Mouse (Mus musculus) MEL (cell line): ENCODE data around the gene Rasal3.

Experiments used
- CTCF ChIP-seq, 3 experiments: IDR thresholded peaks in 2 of 3; conservative IDR thresholded peaks in 1 of 3; 2 replicates each; pipeline ENCODE4 v1.5.1; 2011 to 2012; ENCODE audit warnings: low read length in 3 of 3, low read depth in 2 of 3, mild to moderate bottlenecking in 2 of 3, improper control_type of control experiment in 1 of 3, inconsistent platforms in 1 of 3, mixed read lengths in 1 of 3, moderate library complexity in 1 of 3; ENCODE audit not compliant: control insufficient read depth in 1 of 3, insufficient read depth in 1 of 3, poor library complexity in 1 of 3, severe bottlenecking in 1 of 3
- EP300 ChIP-seq, 2 experiments: IDR thresholded peaks; 2 replicates each; pipeline ENCODE4 v1.6.1; 2011; ENCODE audit warnings: improper control_type of control experiment in 2 of 2, low read length in 2 of 2, low read depth in 1 of 2, mild to moderate bottlenecking in 1 of 2
- GABPA ChIP-seq: IDR thresholded peaks from 2 replicates; pipeline ENCODE4 v1.6.1; 2012; ENCODE audit warnings: low read depth, mild to moderate bottlenecking, inconsistent platforms, low read length, improper control_type of control experiment, moderate library complexity
- MAX ChIP-seq: IDR thresholded peaks from 2 replicates; pipeline ENCODE4 v1.6.1; 2011; ENCODE audit warnings: low read length, improper control_type of control experiment
- MXI1 ChIP-seq: IDR thresholded peaks from 2 replicates; pipeline ENCODE4 v1.6.1; 2011; ENCODE audit warnings: mild to moderate bottlenecking, low read depth, low read length, improper control_type of control experiment
- POLR2A ChIP-seq, 2 experiments: IDR thresholded peaks; 2 replicates each; pipeline ENCODE4 v1.6.1; 2011 to 2012; ENCODE audit warnings: low read length in 2 of 2, mild to moderate bottlenecking in 2 of 2, control low read depth in 1 of 2, improper control_type of control experiment in 1 of 2, low read depth in 1 of 2, moderate library complexity in 1 of 2; ENCODE audit not compliant: control insufficient read depth in 1 of 2, insufficient read depth in 1 of 2, poor library complexity in 1 of 2
- RAD21 ChIP-seq: IDR thresholded peaks from 2 replicates; pipeline ENCODE4 v1.6.1; 2011; ENCODE audit warnings: mild to moderate bottlenecking, low read depth, low read length, improper control_type of control experiment
- RCOR1 ChIP-seq: IDR thresholded peaks from 2 replicates; pipeline ENCODE4 v1.6.1; 2012; ENCODE audit warnings: low read depth, mild to moderate bottlenecking, inconsistent platforms, low read length, improper control_type of control experiment
- SMC3 ChIP-seq: IDR thresholded peaks from 2 replicates; pipeline ENCODE4 v1.6.1; 2011; ENCODE audit warnings: low read depth, low read length, improper control_type of control experiment
- UBTF ChIP-seq: IDR thresholded peaks from 2 replicates; pipeline ENCODE4 v1.6.1; 2012; ENCODE audit warnings: low read depth, mild to moderate bottlenecking, inconsistent platforms, low read length, improper control_type of control experiment, moderate library complexity, borderline replicate concordance; ENCODE audit not compliant: insufficient read depth
- USF1 ChIP-seq: IDR thresholded peaks from 2 replicates; pipeline ENCODE4 v1.6.1; 2014; ENCODE audit warnings: low read depth, mild to moderate bottlenecking, inconsistent platforms, low read length, improper control_type of control experiment, moderate library complexity

GRCm38 (mm10) chr17:32416771-32417170 is 13.4 kb upstream of the Rasal3 start:
- TF ChIP-seq RAD21 (no peak), USF1 (no peak), CTCF (IDR thresholded peaks at IDR 0.05 in 2 of 3, conservative IDR thresholded peaks at IDR 0.05 in 1 of 3; ENCODE audit: control insufficient read depth in 1 of 3, insufficient read depth in 1 of 3, low read depth in 2 of 3, low read length in 3 of 3, poor library complexity in 1 of 3, severe bottlenecking in 1 of 3) (no peak), SMC3 (no peak), MAX (no peak), POLR2A (IDR thresholded peaks at IDR 0.05; ENCODE audit: control insufficient read depth in 1 of 2, insufficient read depth in 1 of 2, low read depth in 1 of 2, low read length in 2 of 2, poor library complexity in 1 of 2) (no peak), EP300 (IDR thresholded peaks at IDR 0.05; ENCODE audit: low read depth in 1 of 2, low read length in 2 of 2) (no peak), MXI1 (no peak), UBTF (no peak), GABPA (no peak), RCOR1 (no peak)
